Mouse (Mus musculus) CH12.LX (cell line): ENCODE measurements at regions not wholly inside any gene's neighbourhood (a gene's known extent, or its start where the extent isn't known, plus 50 kb on each side); places are given as distances from the start of the nearest gene placed in this dataset.

Source experiments
- DNase-seq: peaks from one replicate; pipeline ENCODE4 v3.0.0-alpha.2; 2013; ENCODE audit errors: extremely low read depth
- H3K27ac ChIP-seq: 2 replicates; pipeline ENCODE4 v1.5.1; 2012; ENCODE audit warnings: low read depth, mild to moderate bottlenecking, control low read depth, moderate library complexity; ENCODE audit not compliant: insufficient read depth
- H3K27me3 ChIP-seq: replicated peaks from 2 replicates; pipeline ENCODE3; 2012; ENCODE audit warnings: inconsistent platforms
- H3K36me3 ChIP-seq, 2 experiments: replicated peaks in 1 of 2; 2 replicates each; pipeline versions ENCODE3 to v1.6.1; 2012; ENCODE audit warnings: inconsistent platforms in 1 of 2, low read length in 1 of 2, mild to moderate bottlenecking in 1 of 2, mixed read lengths in 1 of 2, moderate library complexity in 1 of 2; ENCODE audit not compliant: control insufficient read depth in 1 of 2, insufficient read depth in 1 of 2
- H3K4me1 ChIP-seq, 2 experiments: 2 replicates each; pipeline ENCODE4 v1.6.1; 2012; ENCODE audit warnings: inconsistent platforms in 1 of 2, moderate library complexity in 1 of 2; ENCODE audit not compliant: insufficient read depth in 2 of 2, control insufficient read depth in 1 of 2
- H3K4me2 ChIP-seq: 2 replicates; pipeline ENCODE4 v1.6.1; 2012; ENCODE audit warnings: low read depth, mild to moderate bottlenecking, control low read depth; ENCODE audit not compliant: poor library complexity, insufficient read depth, severe bottlenecking
- H3K4me3 ChIP-seq, 3 experiments: fragments of 150-350 bp in 1 of 3; sonication (generic) in 1 of 3; replicated peaks in 1 of 3; 2 replicates each; pipeline versions ENCODE3 to v1.5.1; 2011 to 2012; ENCODE audit warnings: low read depth in 2 of 3, low read length in 2 of 3, mild to moderate bottlenecking in 2 of 3, moderate library complexity in 2 of 3, control low read depth in 1 of 3, improper control_type of control experiment in 1 of 3, inconsistent platforms in 1 of 3, mixed read lengths in 1 of 3; ENCODE audit not compliant: poor library complexity in 1 of 3
- H3K79me2 ChIP-seq: replicated peaks from 2 replicates; pipeline ENCODE4 v1.6.1; 2012; ENCODE audit warnings: mild to moderate bottlenecking, moderate library complexity; ENCODE audit not compliant: control insufficient read depth, poor library complexity, insufficient read depth, severe bottlenecking; ENCODE audit errors: extremely low read depth
- H3K9ac ChIP-seq: 2 replicates; pipeline ENCODE4 v1.6.1; 2012; ENCODE audit warnings: low read depth, mild to moderate bottlenecking, control low read depth, moderate library complexity; ENCODE audit not compliant: insufficient read depth
- H3K9me3 ChIP-seq: replicated peaks from 2 replicates; pipeline ENCODE3; 2012; ENCODE audit warnings: low read length, inconsistent platforms, mixed read lengths
- BHLHE40 ChIP-seq: IDR thresholded peaks from 2 replicates; pipeline ENCODE4 v1.6.1; 2011; ENCODE audit warnings: mild to moderate bottlenecking, low read depth, low read length, improper control_type of control experiment
- ELF1 ChIP-seq: IDR thresholded peaks from 2 replicates; pipeline ENCODE4 v1.6.1; 2014; ENCODE audit warnings: low read depth, mild to moderate bottlenecking, inconsistent platforms, low read length, improper control_type of control experiment
- EP300 ChIP-seq: IDR thresholded peaks from 2 replicates; pipeline ENCODE4 v1.6.1; 2011; ENCODE audit warnings: low read length, improper control_type of control experiment
- ETS1 ChIP-seq: conservative IDR thresholded peaks from 2 replicates; pipeline ENCODE4 v1.6.1; 2012; ENCODE audit warnings: low read depth, mild to moderate bottlenecking, inconsistent platforms, low read length, improper control_type of control experiment, moderate library complexity
- GABPA ChIP-seq: IDR thresholded peaks from 2 replicates; pipeline ENCODE4 v1.6.1; 2012; ENCODE audit warnings: low read depth, low read length, improper control_type of control experiment, inconsistent platforms; ENCODE audit not compliant: insufficient replicate concordance
- HCFC1 ChIP-seq: IDR thresholded peaks from 2 replicates; pipeline ENCODE4 v1.6.1; 2012; ENCODE audit warnings: low read depth, mild to moderate bottlenecking, inconsistent platforms, low read length, improper control_type of control experiment
- IRF4 ChIP-seq: IDR thresholded peaks from 2 replicates; pipeline ENCODE4 v1.6.1; 2014; ENCODE audit warnings: low read depth, mild to moderate bottlenecking, inconsistent platforms, low read length, improper control_type of control experiment
- KAT2A ChIP-seq: IDR thresholded peaks from 2 replicates; pipeline ENCODE4 v1.6.1; 2012; ENCODE audit warnings: low read length, improper control_type of control experiment, inconsistent platforms; ENCODE audit not compliant: insufficient replicate concordance
- MAFK ChIP-seq: IDR thresholded peaks from 2 replicates; pipeline ENCODE4 v1.6.1; 2011; ENCODE audit warnings: low read length, improper control_type of control experiment; ENCODE audit not compliant: insufficient replicate concordance
- MAZ ChIP-seq: IDR thresholded peaks from 2 replicates; pipeline ENCODE4 v1.6.1; 2012; ENCODE audit warnings: low read depth, mild to moderate bottlenecking, inconsistent platforms, low read length, improper control_type of control experiment, moderate library complexity
- MEF2A ChIP-seq: IDR thresholded peaks from 2 replicates; pipeline ENCODE4 v1.6.1; 2014; ENCODE audit warnings: low read depth, mild to moderate bottlenecking, inconsistent platforms, low read length, improper control_type of control experiment, borderline replicate concordance
- MXI1 ChIP-seq: IDR thresholded peaks from 2 replicates; pipeline ENCODE4 v1.6.1; 2011; ENCODE audit warnings: mild to moderate bottlenecking, low read depth, low read length, improper control_type of control experiment
- NELFE ChIP-seq: IDR thresholded peaks from 2 replicates; pipeline ENCODE4 v1.6.1; 2011; ENCODE audit warnings: low read depth, low read length, improper control_type of control experiment
- POLR2A ChIP-seq: IDR thresholded peaks from 2 replicates; pipeline ENCODE4 v1.6.1; 2011; ENCODE audit warnings: low read depth, mild to moderate bottlenecking, improper control_type of control experiment, low read length
- POLR2AphosphoS2 ChIP-seq: IDR thresholded peaks from 2 replicates; pipeline ENCODE4 v1.6.1; 2011; ENCODE audit warnings: low read depth, low read length, improper control_type of control experiment
- RAD21 ChIP-seq: IDR thresholded peaks from 2 replicates; pipeline ENCODE4 v1.6.1; 2011; ENCODE audit warnings: low read depth, mild to moderate bottlenecking, low read length, improper control_type of control experiment, moderate library complexity
- RCOR1 ChIP-seq: conservative IDR thresholded peaks from 2 replicates; pipeline ENCODE4 v1.6.1; 2012; ENCODE audit warnings: low read depth, mild to moderate bottlenecking, inconsistent platforms, low read length, improper control_type of control experiment
- SIN3A ChIP-seq: IDR thresholded peaks from 2 replicates; pipeline ENCODE4 v1.6.1; 2012; ENCODE audit warnings: low read length, improper control_type of control experiment, inconsistent platforms
- TBP ChIP-seq: conservative IDR thresholded peaks from 2 replicates; pipeline ENCODE4 v1.6.1; 2011; ENCODE audit warnings: low read depth, low read length, improper control_type of control experiment
- TCF12 ChIP-seq: IDR thresholded peaks from 2 replicates; pipeline ENCODE4 v1.6.1; 2014; ENCODE audit warnings: low read depth, mild to moderate bottlenecking, inconsistent platforms, low read length, improper control_type of control experiment
- UBTF ChIP-seq: IDR thresholded peaks from 2 replicates; pipeline ENCODE4 v1.6.1; 2012; ENCODE audit warnings: low read depth, mild to moderate bottlenecking, inconsistent platforms, low read length, improper control_type of control experiment, moderate library complexity
- USF1 ChIP-seq: IDR thresholded peaks from 2 replicates; pipeline ENCODE4 v1.6.1; 2014; ENCODE audit warnings: low read depth, mild to moderate bottlenecking, inconsistent platforms, low read length, improper control_type of control experiment
- ZMIZ1 ChIP-seq: IDR thresholded peaks from 2 replicates; pipeline ENCODE4 v1.6.1; 2012; ENCODE audit warnings: low read depth, mild to moderate bottlenecking, inconsistent platforms, low read length, improper control_type of control experiment
- ZNF384 ChIP-seq: IDR thresholded peaks from 2 replicates; pipeline ENCODE4 v1.6.1; 2012; ENCODE audit warnings: low read depth, low read length, improper control_type of control experiment, inconsistent platforms
- dilution Hi-C: fragments of 300-500 bp; cut with MboI; formaldehyde crosslinking; loops from 2 replicates; pipeline ENCODE4 v1.14.3; 2020; ENCODE audit warnings: low sequenced_read_pairs; ENCODE audit not compliant: extremely low pct_unique_long_range_greater_than_20kb, extremely low pct_ligation_motif_present
- in situ Hi-C: fragments of 300-500 bp; cut with MboI; formaldehyde crosslinking; loops from 3 replicates; pipeline ENCODE4 v1.14.3; 2019; ENCODE audit warnings: low sequenced_read_pairs, low pct_ligation_motif_present, low pct_unique_long_range_greater_than_20kb, mixed read lengths

GRCm38 (mm10) chrX:12323268-12323667 lies 163.1 kb upstream of the Bcor start:
- in situ Hi-C loops, result no loop called here
- no peaks in the 10 kb centered on the region for H3K27me3 ChIP-seq
- no peaks in the 10 kb centered on the region for H3K36me3 ChIP-seq
- TF ChIP-seq POLR2AphosphoS2 (no peak), ZNF384 (no peak), UBTF (no peak), KAT2A (no peak), IRF4 (no peak), MAZ (no peak), MXI1 (no peak), MEF2A (no peak), HCFC1 (no peak)
- TF ChIP-seq, all 38 proteins: peak for 0
- Histone ChIP-seq H3K4me2 (no peak overlapping the region), H3K27ac (no peak overlapping the region), H3K9me3 (no peaks in the 10 kb centered on the region), H3K79me2 (no peaks in the 10 kb centered on the region), H3K4me1 (peaks cover 0 to 3% of the 10 kb centered on the region in 2 experiments; a peak in 1 of 4 replicates), H3K9ac (no peak overlapping the region), H3K4me3 (no peak overlapping the region)
- DNase-seq, result no peak
- dilution Hi-C loops, result no loop called here

GRCm38 (mm10) chrX:12323812-12324211 lies 163.7 kb upstream of the Bcor start:
- H3K4me2 ChIP-seq, result no peak overlapping the region
- no peak for DNase-seq
- H3K27ac ChIP-seq, result no peak overlapping the region
- H3K27me3 ChIP-seq, result no peaks in the 10 kb centered on the region
- dilution Hi-C loops (no loop called here), in situ Hi-C loops (no loop called here)
- H3K4me1 ChIP-seq, result peaks cover 0 to 3% of the 10 kb centered on the region in 2 experiments; a peak in 1 of 4 replicates
- H3K9me3 ChIP-seq, result no peaks in the 10 kb centered on the region
- no peak overlapping the region for H3K4me3 ChIP-seq
- H3K9ac ChIP-seq, result no peak overlapping the region
- no peaks in the 10 kb centered on the region for H3K79me2 ChIP-seq
- TF ChIP-seq RAD21, result no peak
- TF ChIP-seq SIN3A, result no peak
- no peak for TF ChIP-seq BHLHE40
- no peak for TF ChIP-seq NELFE
- no peak for TF ChIP-seq USF1
- no peak for TF ChIP-seq IRF4
- no peak for TF ChIP-seq TBP
- no peak for TF ChIP-seq ZMIZ1
- TF ChIP-seq RCOR1, result no peak
- TF ChIP-seq GABPA, result no peak
- TF ChIP-seq EP300, result no peak
- TF ChIP-seq MXI1, result no peak
- TF ChIP-seq MAFK, result no peak
- no peak for TF ChIP-seq ETS1
- TF ChIP-seq POLR2A, result no peak
- TF ChIP-seq TCF12, result no peak
- TF ChIP-seq UBTF, result no peak
- TF ChIP-seq ELF1, result no peak
- no peaks in the 10 kb centered on the region for H3K36me3 ChIP-seq
